Mouse (Mus musculus): ENCODE results near the gene Rps10. TPM values are rescaled to one million over a fixed set of nuclear protein-coding genes. Genes with fewer than 3 reads are reported as not detected.
"Not testable (repeated sequence)": the region's sequence is repeated elsewhere in the genome, so short reads cannot be mapped to it uniquely, and the experiment has no call there.

Gene Rps10
- total RNA-seq, 2 experiments from 2014 or later: 476 to 516 TPM

- intact Hi-C loops (cut with DNase I): loop anchor here (5.0 kb wide), 2 partner anchors 112 to 432 kb away; partner anchors contain the start of gene Tcp11
- no peak for DNase-seq (ENCODE audit: low spot score)
Measured at GRCm38 (mm10) chr17:27650160-27650559, 13.7 kb upstream of the Rps10 start.

- intact Hi-C loops (cut with DNase I): loop anchor here (10.0 kb wide), 1 partner anchor 199 kb away; no protein-coding TSS in a partner anchor
- DNase-seq (ENCODE audit: low spot score): no peak
Measured at GRCm38 (mm10) chr17:27645807-27646206, 9.3 kb upstream of the Rps10 start.

GRCm38 (mm10) chr17:27644572-27644971, 8.1 kb upstream of the Rps10 start:
- intact Hi-C loops (cut with DNase I): loop anchor here (10.0 kb wide), 1 partner anchor 200 kb away; no protein-coding TSS in a partner anchor
- DNase-seq (ENCODE audit: low spot score): no peak

GRCm38 (mm10) chr17:27643756-27644155, 7.3 kb upstream of the Rps10 start:
- DNase-seq (ENCODE audit: low spot score): no peak
- intact Hi-C loops (cut with DNase I): loop anchor here (10.0 kb wide), 1 partner anchor 201 kb away; no protein-coding TSS in a partner anchor

- intact Hi-C loops (cut with DNase I): loop anchor here (10.0 kb wide), 1 partner anchor 202 kb away; no protein-coding TSS in a partner anchor
- no peak for DNase-seq (ENCODE audit: low spot score)
Measured at GRCm38 (mm10) chr17:27643101-27643500, 6.6 kb upstream of the Rps10 start.

- no peak for DNase-seq (ENCODE audit: low spot score)
- intact Hi-C loops (cut with DNase I): loop anchor here (10.0 kb wide), 1 partner anchor 202 kb away; no protein-coding TSS in a partner anchor
Measured at GRCm38 (mm10) chr17:27642491-27643062, 6.1 kb upstream of the Rps10 start.

GRCm38 (mm10) chr17:27639851-27640250, 3.4 kb upstream of the Rps10 start:
- not testable (repeated sequence) for DNase-seq (ENCODE audit: low spot score)
- intact Hi-C loops (cut with DNase I): loop anchor here (5.0 to 10.0 kb wide), 2 partner anchors 205 to 438 kb away; partner anchors contain the start of gene Lemd2

- no peak for DNase-seq (ENCODE audit: low spot score)
- intact Hi-C loops (cut with DNase I): loop anchor here (5.0 kb wide), 1 partner anchor 437 kb away; the partner anchor contains the start of gene Lemd2
Measured at GRCm38 (mm10) chr17:27638921-27639332, 2.5 kb upstream of the Rps10 start.

- intact Hi-C loops (cut with DNase I): loop anchor here (5.0 kb wide), 1 partner anchor 435 kb away; the partner anchor contains the start of gene Lemd2
- no peak for DNase-seq (ENCODE audit: low spot score)
Measured at GRCm38 (mm10) chr17:27637333-27637732, 864 bp upstream of the Rps10 start.

- DNase-seq (ENCODE audit: low spot score): not testable (repeated sequence)
- intact Hi-C loops (cut with DNase I): loop anchor here (5.0 kb wide), 1 partner anchor 433 kb away; the partner anchor contains the start of gene Lemd2
Measured at GRCm38 (mm10) chr17:27635575-27635903, 930 bp downstream of the Rps10 start.

GRCm38 (mm10) chr17:27634871-27635574, 1.4 kb downstream of the Rps10 start, which contains the start of gene RPS10-NUDT3:
Gene RPS10-NUDT3, minus strand, starts transcription at chr17:27635222.
- peak; percentile 83 for DNase-seq (ENCODE audit: low spot score)
- intact Hi-C loops (cut with DNase I): loop anchor here (5.0 kb wide), 1 partner anchor 433 kb away; the partner anchor contains the start of gene Lemd2

- peak; percentile 53 for DNase-seq (ENCODE audit: low spot score)
- intact Hi-C loops (cut with DNase I): loop anchor here (1.0 kb wide), 3 partner anchors 59 to 95 kb away; partner anchors contain the start of gene AI413582
Measured at GRCm38 (mm10) chr17:27629249-27630020, 7.0 kb downstream of the Rps10 start.

GRCm38 (mm10) chr17:27628376-27628775, 8.1 kb downstream of the Rps10 start:
- intact Hi-C loops (cut with DNase I): no loop called here

GRCm38 (mm10) chr17:27627451-27627850, 9.0 kb downstream of the Rps10 start:
- intact Hi-C loops (cut with DNase I): no loop called here
- no peak for DNase-seq (ENCODE audit: low spot score)

More at GRCm38 (mm10) chr17:27628376-27628775, 8.1 kb downstream of the Rps10 start:
- no peak for DNase-seq (ENCODE audit: low spot score)

- intact Hi-C loops (cut with DNase I): no loop called here
- DNase-seq (ENCODE audit: low spot score): no peak
Measured at GRCm38 (mm10) chr17:27626681-27627080, 9.8 kb downstream of the Rps10 start.

GRCm38 (mm10) chr17:27625455-27626251, 10.8 kb downstream of the Rps10 start:
- intact Hi-C loops (cut with DNase I): no loop called here
- DNase-seq (ENCODE audit: low spot score): no peak

- intact Hi-C loops (cut with DNase I): loop anchor here (5.0 kb wide), 1 partner anchor 36 kb away; no protein-coding TSS in a partner anchor
- peak; percentile 82 for DNase-seq (ENCODE audit: low spot score)
Measured at GRCm38 (mm10) chr17:27623360-27624326, 12.8 kb downstream of the Rps10 start, which contains the start of gene Nudt3. Gene Nudt3, minus strand, starts transcription at chr17:27623495.
